Mouse (Mus musculus) embryonic facial prominence, embryonic 13.5 days (tissue): ENCODE results near the gene Cep70. TPM values are rescaled to one million over a fixed set of nuclear protein-coding genes. Genes with fewer than 3 reads are reported as not detected.
A peak's percentile ranks its signal among the peaks of the same experiment; 100 is the strongest.

ENCODE experiments used
- ATAC-seq: fragments of 200-750 bp; cut with Nextera tagmentation; 2 replicates; pipeline ENCODE4 v1.8.0; 2017; ENCODE audit warnings: low read depth; ENCODE audit not compliant: insufficient number of reproducible peaks, insufficient read depth, low FRiP score, low TSS enrichment
- H3K27ac ChIP-seq: fragments of 300-500 bp; sonication (generic); 2 replicates; pipeline ENCODE4 v1.5.1; 2015; ENCODE audit warnings: moderate library complexity, mild to moderate bottlenecking, inconsistent platforms
- H3K27me3 ChIP-seq: fragments of 300-500 bp; sonication (generic); 2 replicates; pipeline ENCODE4 v1.6.1; 2015; ENCODE audit warnings: mild to moderate bottlenecking, inconsistent platforms
- H3K36me3 ChIP-seq: fragments of 300-500 bp; sonication (generic); 2 replicates; pipeline ENCODE4 v1.6.1; 2015; ENCODE audit warnings: mild to moderate bottlenecking, inconsistent platforms
- H3K4me1 ChIP-seq: fragments of 300-500 bp; sonication (generic); 2 replicates; pipeline ENCODE4 v1.6.1; 2015; ENCODE audit warnings: inconsistent platforms
- H3K4me2 ChIP-seq: fragments of 300-500 bp; sonication (generic); 2 replicates; pipeline ENCODE4 v1.6.1; 2015; ENCODE audit warnings: moderate library complexity, mild to moderate bottlenecking, inconsistent platforms
- H3K4me3 ChIP-seq: fragments of 300-500 bp; sonication (generic); 2 replicates; pipeline ENCODE4 v1.5.1; 2015; ENCODE audit warnings: mild to moderate bottlenecking, inconsistent platforms
- H3K9ac ChIP-seq: fragments of 300-500 bp; sonication (generic); 2 replicates; pipeline ENCODE4 v1.6.1; 2015; ENCODE audit warnings: mild to moderate bottlenecking, inconsistent platforms
- H3K9me3 ChIP-seq: fragments of 300-500 bp; sonication (generic); 2 replicates; pipeline ENCODE4 v1.6.1; 2016; ENCODE audit warnings: inconsistent platforms
- WGBS: fragments of 180-500 bp; shearing (Covaris S2); methylation state at CpG from one replicate; pipeline ENCODE4 v1.1.7; 2015; ENCODE audit warnings: mixed read lengths; 5-methylcytosine and 5-hydroxymethylcytosine counted together
- polyA plus RNA-seq: library from polyadenylated mRNA; unstranded; fragments of >200 nt; fragmentation: Nextera tagmentation; extraction: Ambion mirVana; gene quantifications from 2 replicates; pipeline ENCODE4 v1.2.1, GENCODE M21; 2015

Cep70 gene
- polyA plus RNA-seq, 1 experiment from 2014 or later = 40.3 TPM

DNA sequence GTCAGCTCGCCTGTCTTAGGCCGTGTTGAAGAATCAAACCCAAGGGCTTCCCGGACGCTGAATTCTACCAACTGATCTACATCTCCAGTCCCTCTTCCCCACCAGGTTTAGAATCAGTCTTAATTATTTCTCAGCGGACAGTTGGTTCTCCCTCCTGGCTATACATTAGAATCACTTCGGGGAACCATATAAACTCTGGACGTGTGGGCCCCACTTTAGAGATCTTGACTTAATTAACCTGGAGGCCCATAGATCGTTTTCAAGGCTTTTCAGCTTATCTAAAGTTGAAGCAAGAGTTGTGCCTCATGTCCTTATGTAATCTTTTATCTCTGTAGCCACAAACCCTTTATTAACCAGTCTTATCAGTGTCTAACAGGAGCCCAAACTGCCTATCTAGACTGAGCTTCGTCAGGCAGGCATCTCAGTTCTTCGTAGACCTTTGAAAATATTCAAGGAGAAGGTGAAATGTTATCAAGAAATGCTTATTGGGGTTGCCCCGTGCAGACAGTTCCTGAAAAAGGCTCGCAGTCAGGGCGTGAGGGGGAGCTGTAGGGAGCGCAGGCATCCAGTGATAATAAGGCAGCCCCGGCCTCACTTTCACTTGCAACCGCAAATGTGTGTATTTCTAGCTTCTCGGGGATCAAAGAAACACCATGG lies 506 bp upstream of the Cep70 start:
- H3K9ac ChIP-seq = peak overlapping the region; percentile 82
- no peaks in the 10 kb centered on the region for H3K27me3 ChIP-seq
- H3K27ac ChIP-seq = no peak overlapping the region
- no peaks in the 10 kb centered on the region for H3K36me3 ChIP-seq
- no peaks in the 10 kb centered on the region for H3K9me3 ChIP-seq
- peak overlapping the region; percentile 64 for H3K4me2 ChIP-seq
- ATAC-seq = peak; percentile 49
- whole genome bisulfite sequencing = 8% methylated on average over 17 of the region's 17 CpGs
- peak overlapping the region; percentile 88 for H3K4me3 ChIP-seq
- H3K4me1 ChIP-seq = peaks cover 8% of the 10 kb centered on the region

DNA sequence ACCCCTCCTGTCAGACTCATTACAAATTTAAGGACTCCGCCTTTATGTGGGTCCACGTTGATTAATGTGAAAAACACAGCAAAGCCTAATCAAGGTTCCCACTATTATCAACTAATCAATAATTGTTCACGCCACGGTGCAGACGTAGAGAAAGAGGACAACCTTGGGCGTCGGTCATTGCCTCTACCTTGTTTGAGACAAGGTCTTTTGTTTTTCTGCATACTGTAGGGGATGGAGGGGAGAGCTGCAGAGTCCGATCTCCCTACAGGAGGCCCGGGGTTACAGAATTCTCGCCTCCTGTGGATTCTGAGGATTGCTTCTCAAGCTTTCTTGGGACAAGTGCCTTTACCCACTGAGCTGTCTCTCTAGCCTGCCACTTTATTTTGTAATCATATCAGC lies 727 bp downstream of the Cep70 start:
- peak overlapping the region; percentile 88 for H3K4me3 ChIP-seq
- H3K9me3 ChIP-seq = no peaks in the 10 kb centered on the region
- peak overlapping the region; percentile 82 for H3K9ac ChIP-seq
- H3K27me3 ChIP-seq = no peaks in the 10 kb centered on the region
- peak overlapping the region; percentile 78; the same call in 1 of the 2 replicates for H3K27ac ChIP-seq
- peak overlapping the region; percentile 64 for H3K4me2 ChIP-seq
- WGBS = 3% methylated on average over 10 of the region's 10 CpGs
- peaks cover 11% of the 10 kb centered on the region for H3K4me1 ChIP-seq
- peaks cover 5% of the 10 kb centered on the region; the same call in 1 of the 2 replicates for H3K36me3 ChIP-seq
- no peak for ATAC-seq

DNA sequence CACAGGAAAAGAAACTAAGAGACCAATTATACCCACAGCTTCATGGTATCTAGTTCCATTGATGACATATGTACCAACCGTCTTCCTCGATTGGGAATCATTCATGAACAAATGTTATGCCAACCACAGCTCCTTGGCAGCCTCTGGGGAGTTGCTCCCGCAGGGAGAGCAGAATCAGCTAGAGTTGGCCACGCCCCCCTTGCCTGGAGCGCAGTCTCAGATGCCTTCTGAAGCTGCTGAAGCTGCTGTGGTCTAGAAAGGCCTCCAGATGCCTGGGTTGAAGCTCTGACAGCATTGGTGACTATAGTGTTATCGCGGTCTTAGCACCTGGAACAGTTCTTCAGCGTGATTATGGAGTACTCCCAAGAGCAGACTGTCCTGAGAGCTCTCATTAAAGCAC lies 5.1 kb downstream of the Cep70 start:
- Histone ChIP-seq H3K4me1 (peaks cover 5% of the 10 kb centered on the region), H3K27ac (no peak overlapping the region), H3K9me3 (no peaks in the 10 kb centered on the region), H3K4me3 (no peak overlapping the region), H3K36me3 (peaks cover 14% of the 10 kb centered on the region; the same call in 1 of the 2 replicates), H3K27me3 (no peaks in the 10 kb centered on the region), H3K4me2 (no peak overlapping the region), H3K9ac (no peak overlapping the region)
- 53% methylated on average over 8 of the region's 8 CpGs for WGBS
- no peak for ATAC-seq

DNA sequence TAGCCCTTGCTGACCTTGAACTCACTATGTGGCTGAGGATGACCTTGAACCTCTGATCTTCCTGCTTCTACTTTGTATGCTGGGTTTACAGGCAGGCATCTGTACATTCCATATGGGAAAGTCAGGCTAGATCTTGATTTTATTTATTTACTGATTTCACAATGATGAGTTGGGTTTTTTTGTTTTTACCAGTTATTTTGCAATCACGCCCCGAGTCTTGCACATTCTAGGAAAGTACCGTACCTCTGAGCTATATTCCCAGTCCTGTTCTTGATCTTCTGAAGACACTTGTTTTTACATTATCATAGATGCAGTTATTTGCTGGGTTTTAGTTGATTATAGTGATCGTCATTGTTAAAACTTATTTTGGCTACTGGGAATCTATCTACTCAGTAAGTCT lies 5.7 kb downstream of the Cep70 start:
- WGBS = 96% methylated on average over 4 of the region's 4 CpGs
- Histone ChIP-seq H3K27me3 (no peaks in the 10 kb centered on the region), H3K4me1 (peaks cover 5% of the 10 kb centered on the region), H3K4me2 (no peak overlapping the region), H3K4me3 (no peak overlapping the region), H3K36me3 (peaks cover 16% of the 10 kb centered on the region), H3K9me3 (no peaks in the 10 kb centered on the region), H3K27ac (no peak overlapping the region), H3K9ac (no peak overlapping the region)
- ATAC-seq = no peak

DNA sequence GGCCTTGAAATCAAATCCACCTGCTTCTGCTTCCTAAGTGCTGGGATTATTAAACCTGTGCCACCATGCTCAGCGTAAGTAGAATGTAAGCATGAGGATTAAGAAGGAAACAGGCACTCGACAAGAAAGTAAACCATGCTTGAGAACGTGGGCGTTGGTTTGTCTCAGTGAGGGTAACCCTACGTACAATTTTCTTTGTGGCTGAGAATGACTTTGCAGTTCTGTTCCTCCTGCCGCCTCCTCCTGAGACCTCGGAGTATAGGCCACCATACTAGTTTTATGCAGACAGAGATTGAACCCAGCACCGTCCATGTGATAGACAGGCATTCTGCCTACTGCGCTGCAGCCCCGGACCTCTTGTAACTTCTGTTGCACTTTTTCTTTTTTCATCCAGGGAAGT lies 10.7 kb downstream of the Cep70 start:
- H3K27ac ChIP-seq = no peak overlapping the region
- H3K4me3 ChIP-seq = no peak overlapping the region
- H3K9ac ChIP-seq = no peak overlapping the region
- peaks cover 53% of the 10 kb centered on the region for H3K36me3 ChIP-seq
- no peak for ATAC-seq
- 89% methylated on average over 10 of the region's 10 CpGs for WGBS
- no peaks in the 10 kb centered on the region for H3K27me3 ChIP-seq
- H3K4me2 ChIP-seq = no peak overlapping the region
- H3K4me1 ChIP-seq = no peaks in the 10 kb centered on the region
- H3K9me3 ChIP-seq = no peaks in the 10 kb centered on the region

DNA sequence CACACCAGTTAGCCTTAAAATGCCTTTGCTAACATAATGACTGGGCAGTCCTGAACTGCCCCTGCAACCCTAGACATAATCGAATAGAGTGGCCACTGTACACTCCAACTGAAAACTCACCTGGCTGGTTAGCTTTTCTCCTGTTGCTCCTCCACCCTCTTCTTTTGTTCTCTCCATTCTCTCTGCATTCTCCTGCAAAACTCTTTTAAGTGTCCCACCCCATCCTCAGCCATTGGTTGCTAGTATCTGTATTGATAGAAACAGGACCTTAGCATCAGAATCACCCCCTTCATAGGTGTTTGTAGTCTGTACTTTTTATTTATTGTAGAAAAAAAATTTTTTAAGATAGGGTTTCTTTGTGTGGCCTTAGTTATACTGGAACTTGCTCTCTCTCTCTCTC lies 13.0 kb downstream of the Cep70 start:
- Histone ChIP-seq H3K4me1 (no peaks in the 10 kb centered on the region), H3K27ac (no peak overlapping the region), H3K4me3 (no peak overlapping the region), H3K4me2 (no peak overlapping the region), H3K36me3 (peaks cover 56% of the 10 kb centered on the region), H3K9ac (no peak overlapping the region), H3K9me3 (no peaks in the 10 kb centered on the region), H3K27me3 (no peaks in the 10 kb centered on the region)
- 83% methylated on average over 1 of the region's 1 CpGs for WGBS
- no peak for ATAC-seq

DNA sequence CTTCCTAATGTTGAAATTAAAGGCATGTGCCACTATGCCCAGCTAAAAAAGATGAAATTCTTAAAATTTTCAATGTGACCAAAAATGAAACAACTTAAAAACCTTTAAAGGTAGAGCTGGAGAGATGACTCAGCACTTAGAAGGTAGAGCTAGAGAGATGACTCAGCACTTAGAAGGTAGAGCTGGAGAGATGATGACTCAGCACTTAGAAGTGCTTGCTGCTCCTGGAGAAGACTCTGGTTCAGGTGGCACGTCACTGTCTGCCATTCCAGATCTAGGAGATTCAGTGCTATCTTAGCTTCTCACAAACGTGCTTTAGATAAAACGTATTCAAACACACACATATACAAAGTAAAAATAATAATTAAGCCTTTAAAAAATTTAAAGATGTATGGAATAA lies 13.7 kb downstream of the Cep70 start:
- Histone ChIP-seq H3K4me1 (no peaks in the 10 kb centered on the region), H3K9ac (no peak overlapping the region), H3K27ac (no peak overlapping the region), H3K4me3 (no peak overlapping the region), H3K27me3 (no peaks in the 10 kb centered on the region), H3K4me2 (no peak overlapping the region), H3K36me3 (peaks cover 56% of the 10 kb centered on the region), H3K9me3 (no peaks in the 10 kb centered on the region)
- ATAC-seq = no peak
- 93% methylated on average over 3 of the region's 3 CpGs for WGBS

DNA sequence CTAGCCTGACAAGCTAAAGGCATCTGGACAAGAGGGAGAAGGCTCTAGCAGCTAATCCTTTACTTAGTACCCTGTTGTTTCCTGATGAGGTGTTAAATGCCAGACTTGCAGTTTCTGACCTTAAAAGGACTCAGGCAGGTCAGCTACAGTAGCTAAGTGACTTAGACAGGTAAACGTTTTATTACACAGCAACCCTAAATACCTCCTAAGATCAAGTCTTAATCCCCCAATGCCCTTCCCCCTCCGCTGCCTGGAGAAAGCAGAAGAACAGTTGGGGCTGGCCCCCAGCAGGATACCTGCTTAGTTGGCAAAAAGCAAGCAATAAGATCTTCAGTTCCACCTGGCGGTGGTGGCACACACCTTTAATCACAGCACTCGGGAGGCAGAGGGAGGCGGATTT lies 15.7 kb downstream of the Cep70 start:
- Histone ChIP-seq H3K4me2 (no peak overlapping the region), H3K9ac (no peak overlapping the region), H3K4me1 (no peaks in the 10 kb centered on the region), H3K9me3 (no peaks in the 10 kb centered on the region), H3K27me3 (no peaks in the 10 kb centered on the region), H3K4me3 (no peak overlapping the region), H3K36me3 (peaks cover 65% of the 10 kb centered on the region), H3K27ac (no peak overlapping the region)
- ATAC-seq = no peak
- WGBS = 78% methylated on average over 5 of the region's 5 CpGs

DNA sequence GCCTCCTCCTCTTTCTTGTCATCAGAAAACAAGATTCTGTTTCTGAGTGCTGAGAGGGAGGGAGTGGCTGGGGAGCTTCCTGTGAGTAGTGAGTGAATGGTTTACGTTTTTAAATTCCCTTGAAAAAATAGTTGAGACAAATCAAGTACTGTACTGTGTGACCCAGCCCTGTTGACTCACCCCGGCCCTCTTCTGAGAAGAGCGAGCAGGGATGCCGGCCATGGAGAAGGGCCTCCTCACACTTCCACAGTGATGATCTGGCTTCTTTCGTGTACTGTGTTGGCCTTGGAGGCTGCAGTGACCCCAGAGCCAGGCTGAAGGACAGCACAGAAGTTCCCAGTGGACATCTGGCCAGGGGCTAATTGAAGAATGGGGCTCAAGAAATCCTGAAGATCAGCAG lies 61.1 kb downstream of the Cep70 start:
- H3K4me3 ChIP-seq = no peak overlapping the region
- H3K27ac ChIP-seq = no peak overlapping the region
- WGBS = 82% methylated on average over 5 of the region's 5 CpGs
- no peak overlapping the region for H3K4me2 ChIP-seq
- ATAC-seq = no peak
- H3K9me3 ChIP-seq = no peaks in the 10 kb centered on the region
- no peaks in the 10 kb centered on the region for H3K27me3 ChIP-seq
- H3K36me3 ChIP-seq = peaks cover 40% of the 10 kb centered on the region
- no peak overlapping the region for H3K9ac ChIP-seq
- H3K4me1 ChIP-seq = no peaks in the 10 kb centered on the region

DNA sequence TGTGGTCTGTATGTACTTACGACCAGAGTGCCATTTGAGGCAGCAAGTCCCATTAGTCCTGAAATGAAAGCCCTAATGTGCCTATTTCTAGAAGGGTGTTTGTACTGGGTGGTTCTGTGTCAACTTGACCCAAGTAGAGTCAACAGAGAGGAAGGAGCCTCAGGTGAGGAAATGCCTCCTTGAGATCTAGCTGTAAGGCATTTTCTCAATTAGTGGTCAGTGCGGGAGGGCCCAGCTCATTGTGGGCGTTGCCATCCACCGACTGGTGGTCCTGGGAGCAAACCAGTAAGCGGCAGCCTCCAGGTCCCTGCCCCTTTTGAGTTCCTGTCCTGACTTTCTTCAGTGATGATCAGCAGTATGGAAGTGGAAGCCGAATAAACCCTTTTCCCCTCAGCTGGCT lies 63.1 kb downstream of the Cep70 start:
- WGBS = 83% methylated on average over 6 of the region's 6 CpGs
- Histone ChIP-seq H3K9ac (no peak overlapping the region), H3K36me3 (peaks cover 48% of the 10 kb centered on the region), H3K4me2 (no peak overlapping the region), H3K9me3 (no peaks in the 10 kb centered on the region), H3K27me3 (no peaks in the 10 kb centered on the region), H3K27ac (no peak overlapping the region), H3K4me3 (no peak overlapping the region), H3K4me1 (no peaks in the 10 kb centered on the region)
- ATAC-seq = no peak

DNA sequence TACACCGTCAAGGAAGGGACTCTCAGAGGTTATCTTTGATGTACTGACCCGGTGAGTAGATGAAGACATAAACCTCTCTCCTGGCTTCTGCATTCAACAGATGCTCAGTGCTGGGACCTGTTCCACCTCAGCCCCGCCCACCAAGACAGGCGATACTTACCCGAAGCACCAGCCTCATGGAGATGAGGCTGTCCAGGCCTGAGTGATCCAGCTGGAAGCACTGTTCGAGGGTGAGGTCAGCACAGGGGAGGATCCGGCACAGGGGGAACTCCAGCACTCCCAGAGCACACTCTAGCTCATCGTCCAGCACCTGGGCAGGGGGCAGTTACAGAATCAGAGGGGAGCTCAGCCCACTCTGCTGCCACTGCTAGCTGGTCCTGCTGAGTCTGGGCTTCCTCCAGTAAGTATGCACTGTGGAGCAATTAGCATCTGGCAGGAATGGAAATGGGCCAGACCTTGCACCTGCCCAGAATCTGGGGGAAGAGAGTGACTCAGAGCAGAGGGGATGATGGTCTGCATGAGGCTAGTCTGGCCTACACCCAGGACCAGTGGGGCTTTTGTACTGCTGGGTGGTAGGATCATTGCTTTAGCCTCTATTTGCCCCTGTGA lies 76.3 kb downstream of the Cep70 start:
- 63% methylated on average over 8 of the region's 8 CpGs for WGBS
- no peaks in the 10 kb centered on the region for H3K36me3 ChIP-seq
- no peaks in the 10 kb centered on the region for H3K9me3 ChIP-seq
- ATAC-seq = no peak
- no peak overlapping the region for H3K4me3 ChIP-seq
- no peak overlapping the region for H3K4me2 ChIP-seq
- no peak overlapping the region for H3K27ac ChIP-seq
- no peaks in the 10 kb centered on the region for H3K4me1 ChIP-seq
- H3K27me3 ChIP-seq = no peaks in the 10 kb centered on the region
- H3K9ac ChIP-seq = no peak overlapping the region

DNA sequence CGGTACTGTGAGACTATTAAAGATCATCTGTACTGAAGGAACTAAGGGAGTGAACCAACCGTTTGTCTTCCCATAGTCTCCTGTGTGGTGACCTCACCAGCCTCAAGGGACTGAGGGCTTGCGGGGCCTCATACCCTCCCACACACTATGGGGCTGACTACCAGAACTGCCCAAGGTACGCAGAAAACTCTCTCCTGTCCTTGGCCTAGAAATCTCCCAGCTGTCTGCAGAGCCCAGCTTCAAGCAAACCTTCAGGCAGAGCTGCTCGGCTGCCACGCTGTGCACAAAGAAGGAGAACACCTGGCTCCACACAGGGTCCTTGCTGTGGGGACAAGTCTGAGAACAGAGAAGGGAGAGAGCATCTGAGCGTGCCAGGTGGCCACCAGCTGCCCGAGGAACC lies 76.8 kb downstream of the Cep70 start:
- H3K4me3 ChIP-seq = no peak overlapping the region
- WGBS = 78% methylated on average over 8 of the region's 8 CpGs
- no peaks in the 10 kb centered on the region for H3K27me3 ChIP-seq
- H3K4me1 ChIP-seq = no peaks in the 10 kb centered on the region
- no peak overlapping the region for H3K9ac ChIP-seq
- ATAC-seq = no peak
- H3K27ac ChIP-seq = no peak overlapping the region
- H3K4me2 ChIP-seq = no peak overlapping the region
- H3K9me3 ChIP-seq = no peaks in the 10 kb centered on the region
- H3K36me3 ChIP-seq = no peaks in the 10 kb centered on the region
